Mouse (Mus musculus) embryo, embryonic 10 days (tissue): ENCODE data around the gene Prkn.
A peak's percentile ranks its signal among the peaks of the same experiment; 100 is the strongest.

Experiments
- DNase-seq: peaks from one replicate; pipeline ENCODE4 v3.0.0-alpha.2; 2015; ENCODE audit warnings: low spot score

Prkn gene

GRCm38 (mm10) chr17:11845506-11845905 is 1005.3 kb downstream of the Prkn start:
- no peak for DNase-seq

GRCm38 (mm10) chr17:11854571-11854970 is 1014.4 kb downstream of the Prkn start:
- no peak for DNase-seq

GRCm38 (mm10) chr17:11858772-11859405 is 1018.7 kb downstream of the Prkn start:
- no peak for DNase-seq

- no peak for DNase-seq
Observed at GRCm38 (mm10) chr17:11861178-11861577, 1021.0 kb downstream of the Prkn start.

GRCm38 (mm10) chr17:11862360-11862759 is 1022.2 kb downstream of the Prkn start:
- no peak for DNase-seq

GRCm38 (mm10) chr17:11863017-11863416 is 1022.8 kb downstream of the Prkn start:
- DNase-seq, result no peak

GRCm38 (mm10) chr17:11866231-11866630 is 1026.0 kb downstream of the Prkn start:
- no peak for DNase-seq

GRCm38 (mm10) chr17:11867334-11868095 is 1027.3 kb downstream of the Prkn start:
- peak; percentile 6 for DNase-seq

- DNase-seq, result no peak
Observed at GRCm38 (mm10) chr17:11870546-11870945, 1030.4 kb downstream of the Prkn start.

GRCm38 (mm10) chr17:11876240-11876639 is 1036.1 kb downstream of the Prkn start:
- no peak for DNase-seq

- DNase-seq, result no peak
Observed at GRCm38 (mm10) chr17:11881110-11881820, 1041.1 kb downstream of the Prkn start.

GRCm38 (mm10) chr17:11885601-11886000 is 1045.4 kb downstream of the Prkn start:
- no peak for DNase-seq

- no peak for DNase-seq
Observed at GRCm38 (mm10) chr17:11886963-11887362, 1046.8 kb downstream of the Prkn start.

- DNase-seq, result no peak
Observed at GRCm38 (mm10) chr17:11887591-11888205, 1047.5 kb downstream of the Prkn start.

- no peak for DNase-seq
Observed at GRCm38 (mm10) chr17:11888806-11889205, 1048.6 kb downstream of the Prkn start.

GRCm38 (mm10) chr17:11900300-11900699 is 1060.1 kb downstream of the Prkn start:
- no peak for DNase-seq

- no peak for DNase-seq
Observed at GRCm38 (mm10) chr17:11901731-11902130, 1061.5 kb downstream of the Prkn start.

- peak; percentile 37 for DNase-seq
Observed at GRCm38 (mm10) chr17:11903001-11903400, 1062.8 kb downstream of the Prkn start.

- DNase-seq, result no peak
Observed at GRCm38 (mm10) chr17:11910668-11911398, 1070.6 kb downstream of the Prkn start.

- no peak for DNase-seq
Observed at GRCm38 (mm10) chr17:11912136-11912535, 1072.0 kb downstream of the Prkn start.

GRCm38 (mm10) chr17:11912872-11913365 is 1072.7 kb downstream of the Prkn start:
- DNase-seq, result peak; percentile 70

GRCm38 (mm10) chr17:11913620-11914019 is 1073.4 kb downstream of the Prkn start:
- DNase-seq, result no peak
